In genomic region chr4:134963021-134963776, GRCm38 (mm10) we compare ENCODE assay signal across 7 mouse cellular contexts. TPM values are rescaled to one million over a fixed set of nuclear protein-coding genes. Genes with fewer than 3 reads are reported as not detected.
DNase-seq lines count a peak whose midpoint lies in the region; ATAC-seq and TF ChIP-seq lines count a peak whose summit lies in the region.

No protein-coding gene starts in this region.

- TF ChIP-seq CTCF in ES-Bruce4 (IDR thresholded peaks at IDR 0.05; ENCODE audit: low read depth, low read length), result peak; percentile 87

- H3K4me3 ChIP-seq in ES-Bruce4 (ENCODE audit: low read depth, low read length), result no peak overlapping the region
- H3K4me3 ChIP-seq in embryonic facial prominence, embryonic 12.5 days, result no peak overlapping the region

- no peak for TF ChIP-seq EP300 in ES-Bruce4 (IDR thresholded peaks at IDR 0.05; ENCODE audit: insufficient read depth, low read depth, low read length)

- 29% methylated on average over 19 of the region's 19 CpGs for WGBS in embryonic facial prominence, embryonic 12.5 days

- peaks cover 2% of the 10 kb centered on the region for H3K4me1 ChIP-seq in ES-Bruce4 (ENCODE audit: control insufficient read depth, insufficient read depth, low read length)
- peaks cover 1% of the 10 kb centered on the region; the same call in 1 of the 2 replicates for H3K4me1 ChIP-seq in embryonic facial prominence, embryonic 12.5 days

- H3K36me3 ChIP-seq in ES-Bruce4 (ENCODE audit: control insufficient read depth, insufficient read depth, low read length, poor library complexity, severe bottlenecking), result no peaks in the 10 kb centered on the region
- H3K36me3 ChIP-seq in embryonic facial prominence, embryonic 12.5 days, result no peaks in the 10 kb centered on the region

- H3K27ac ChIP-seq in ES-Bruce4 (ENCODE audit: insufficient read depth, low read length), result no peak overlapping the region
- H3K27ac ChIP-seq in embryonic facial prominence, embryonic 12.5 days, result no peak overlapping the region

- TF ChIP-seq POLR2A in ES-Bruce4 (IDR thresholded peaks at IDR 0.05; ENCODE audit: insufficient read depth, low read length), result no peak

- no peaks in the 10 kb centered on the region for H3K9me3 ChIP-seq in ES-Bruce4 (replicated peaks; ENCODE audit: control insufficient read depth, insufficient read depth, low read length, poor library complexity, severe bottlenecking)
- H3K9me3 ChIP-seq in embryonic facial prominence, embryonic 12.5 days, result no peaks in the 10 kb centered on the region

- no peak overlapping the region for H3K9ac ChIP-seq in ES-Bruce4 (ENCODE audit: low read depth, poor library complexity, severe bottlenecking)
- H3K9ac ChIP-seq in embryonic facial prominence, embryonic 12.5 days, result no peak overlapping the region

- H3K27me3 ChIP-seq in ES-Bruce4 (ENCODE audit: control insufficient read depth, insufficient read depth, low read length, poor library complexity, severe bottlenecking), result no peaks in the 10 kb centered on the region
- peaks cover 8% of the 10 kb centered on the region; the same call in 1 of the 2 replicates for H3K27me3 ChIP-seq in embryonic facial prominence, embryonic 12.5 days

- peak; percentile 81 for DNase-seq in 416B (ENCODE audit: low read depth)
- DNase-seq in kidney, adult 11 months, result peak; percentile 13
- peak; percentile 35 for DNase-seq in lung, postnatal 10 days
- peak; percentile 52 to 68 for DNase-seq in spleen, postnatal 14 days (ENCODE audit: low spot score in 2 of 2)
- no peak for DNase-seq in urinary bladder, adult 2 months (ENCODE audit: low spot score)

- no peak for ATAC-seq in embryonic facial prominence, embryonic 12.5 days (ENCODE audit: insufficient number of reproducible peaks, insufficient read depth, low FRiP score, low TSS enrichment)

- H3K4me2 ChIP-seq in embryonic facial prominence, embryonic 12.5 days (replicated peaks), result peak overlapping the region; percentile 23; the same call in 1 of the 2 replicates

RNA-seq across cellular contexts. Expression of gene Syf2, which starts 32.5 kb away (rescaled TPM):
- polyA plus RNA-seq in ES-Bruce4 (2011; ENCODE audit: insufficient read depth, insufficient read length, low read depth, missing spikeins), result 52.6 and 53.3 TPM in 2 replicates
- 75.3 and 77.2 TPM in 2 replicates for polyA plus RNA-seq in embryonic facial prominence, embryonic 12.5 days (2016; fragmentation: Nextera tagmentation; extraction: Ambion mirVana)
- 98.8 and 107 TPM in 2 replicates for polyA plus RNA-seq in urinary bladder, adult 2 months (2012; rRNA removed)

RNA-seq across cellular contexts. Expression of gene Rsrp1, which starts 39.8 kb away (rescaled TPM):
- 209 and 226 TPM in 2 replicates for polyA plus RNA-seq in ES-Bruce4 (2011; ENCODE audit: insufficient read depth, insufficient read length, low read depth, missing spikeins)
- 496 and 536 TPM in 2 replicates for polyA plus RNA-seq in embryonic facial prominence, embryonic 12.5 days (2016; fragmentation: Nextera tagmentation; extraction: Ambion mirVana)
- polyA plus RNA-seq in urinary bladder, adult 2 months (2012; rRNA removed), result 580 and 969 TPM in 2 replicates

RNA-seq across cellular contexts. Expression of gene Tmem50a, which starts 48.4 kb away (rescaled TPM):
- polyA plus RNA-seq in ES-Bruce4 (2011; ENCODE audit: insufficient read depth, insufficient read length, low read depth, missing spikeins), result 84.6 and 87.1 TPM in 2 replicates
- polyA plus RNA-seq in embryonic facial prominence, embryonic 12.5 days (2016; fragmentation: Nextera tagmentation; extraction: Ambion mirVana), result 160 and 161 TPM in 2 replicates
- 167 and 192 TPM in 2 replicates for polyA plus RNA-seq in urinary bladder, adult 2 months (2012; rRNA removed)
